Mouse (Mus musculus) layer of hippocampus, postnatal 14 days (tissue): ENCODE data around the gene Cmah. TPM values are rescaled to one million over a fixed set of nuclear protein-coding genes. Genes with fewer than 3 reads are reported as not detected.

Source experiments
- DNase-seq, 2 experiments: peaks; one replicate each; pipeline ENCODE4 v3.0.0; 2021 to 2022; ENCODE audit warnings: low spot score in 2 of 2, mixed read lengths in 1 of 2
- long read RNA-seq, 2 experiments: library from polyadenylated mRNA; stranded (forward); transcript quantifications; one replicate each; pipeline ENCODE4 v2.0.0; 2021
- total RNA-seq, 2 experiments: library from RNA; stranded (reverse); gene quantifications; 2 replicates each; pipeline ENCODE4 v1.2.3; 2021

The Cmah gene
- total RNA-seq: under 1 TPM; 0.41 to 0.62 TPM
- long read RNA-seq, experiment 1: 0 reads
- long read RNA-seq, experiment 2: 0 reads

- no peak for DNase-seq
These were observed at the start of gene Cmah for GRCm38 (mm10) chr13:24327201-24327600. Gene Cmah, plus strand, starts transcription at chr13:24327404.

GRCm38 (mm10) chr13:24279407-24279761 lies 47.8 kb upstream of the Cmah start:
- no peak for DNase-seq

DNA sequence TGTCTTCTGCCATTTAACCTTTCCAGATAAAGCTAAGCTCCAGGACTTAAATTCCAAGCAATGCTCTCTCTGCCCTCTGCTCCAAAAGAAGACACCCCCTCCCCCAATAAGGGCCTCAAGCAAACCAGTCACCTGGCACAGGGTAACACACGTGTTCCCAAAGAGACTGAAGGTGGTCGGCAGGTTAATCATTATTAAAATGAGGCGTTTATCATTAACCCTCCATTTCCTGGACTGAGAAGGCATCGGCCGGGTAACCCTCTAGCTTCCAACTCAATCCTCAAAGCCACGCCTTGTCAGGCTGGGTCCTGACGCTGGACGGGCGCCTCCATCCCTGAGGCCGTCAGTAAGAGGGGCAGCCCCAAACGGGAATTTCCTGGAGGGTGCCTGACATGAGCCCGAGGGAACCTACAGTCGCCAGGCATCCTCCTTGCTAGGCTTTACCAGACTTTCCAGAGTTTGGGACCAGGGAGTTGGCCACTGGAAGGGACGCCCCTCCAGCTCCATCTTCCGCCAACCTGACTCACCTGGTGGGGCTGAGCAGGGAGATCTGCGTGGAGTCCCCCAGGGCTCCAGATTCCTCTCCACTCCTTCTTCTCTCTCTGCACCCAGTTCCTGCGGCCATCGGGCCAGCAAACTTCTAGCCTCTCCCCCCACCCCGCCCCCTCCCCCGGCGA lies 47.3 kb upstream of the Cmah start:
- DNase-seq: no peak

GRCm38 (mm10) chr13:24280439-24281431 lies 46.5 kb upstream of the Cmah start, which contains the start of gene Carmil1:
Gene Carmil1, minus strand, starts transcription at chr13:24280795.
- DNase-seq: peak; percentile 89 to 91

DNA sequence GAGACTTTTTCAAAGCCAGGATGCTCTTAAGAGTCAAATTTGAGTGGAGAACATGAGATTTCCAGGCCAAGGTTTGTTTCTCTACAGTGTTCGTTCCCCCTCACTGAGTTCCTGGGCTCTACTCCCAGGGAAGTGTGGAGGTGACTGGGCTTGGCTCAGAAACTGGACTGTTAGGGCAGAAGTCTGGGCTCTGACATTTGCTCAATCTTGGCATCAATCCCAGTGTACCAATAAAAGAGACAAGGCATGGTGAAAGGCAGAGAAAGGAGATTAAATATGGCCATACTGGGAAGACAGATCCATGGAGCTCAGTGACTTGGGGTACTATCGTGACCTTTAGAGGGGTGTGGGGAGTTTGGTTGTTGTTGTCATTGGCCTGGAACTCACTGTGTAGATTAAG lies 39.8 kb upstream of the Cmah start:
- no peak for DNase-seq

GRCm38 (mm10) chr13:24297252-24297651 lies 30.0 kb upstream of the Cmah start:
- DNase-seq: peak in 1 of 2 experiments; percentile 52

GRCm38 (mm10) chr13:24305486-24305885 lies 21.7 kb upstream of the Cmah start:
- no peak for DNase-seq

GRCm38 (mm10) chr13:24306248-24306647 lies 21.0 kb upstream of the Cmah start:
- DNase-seq: no peak

DNA sequence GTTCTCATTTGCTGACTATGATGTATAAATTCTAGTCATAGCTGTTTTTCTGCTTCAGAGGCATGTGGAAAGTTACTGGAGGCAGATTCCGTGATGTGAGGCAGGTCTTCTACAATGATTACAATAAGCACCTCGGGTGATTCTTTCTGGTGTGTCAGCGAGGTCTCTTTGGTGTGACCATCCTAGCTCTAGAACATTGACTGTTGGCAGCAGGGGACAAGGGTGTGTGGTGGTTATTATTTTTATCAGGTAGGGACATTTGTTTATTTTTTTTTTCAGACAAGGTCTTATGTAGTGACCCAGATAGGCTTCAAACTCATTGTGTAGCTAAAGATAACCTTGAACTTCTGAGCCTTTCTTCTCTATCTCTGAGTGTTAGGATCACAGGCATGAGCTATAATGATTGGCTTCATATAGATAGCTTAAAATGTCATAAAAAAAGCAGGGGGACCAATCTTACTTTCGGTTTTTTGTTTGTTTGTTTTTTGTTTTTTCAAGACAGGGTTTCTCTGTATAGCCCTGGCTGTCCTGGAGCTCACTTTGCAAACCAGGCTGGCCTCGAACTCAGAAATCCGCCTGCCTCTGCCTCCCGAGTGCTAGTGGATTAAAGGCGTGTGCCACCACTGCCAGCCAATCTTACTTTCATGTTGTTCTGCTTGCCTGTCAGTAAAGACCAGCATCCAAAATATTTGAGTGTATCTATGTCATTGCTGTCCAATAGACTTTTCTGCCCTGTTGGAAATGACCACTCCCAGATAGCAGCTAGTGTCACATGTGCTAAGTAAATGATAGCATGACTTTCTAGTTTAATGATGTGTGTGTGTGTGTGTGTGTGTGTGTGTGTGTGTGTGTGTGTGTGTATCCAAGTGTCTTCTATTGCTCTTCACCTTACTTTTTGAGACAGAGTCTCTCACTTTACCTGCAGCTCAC lies 15.9 kb upstream of the Cmah start:
- no peak for DNase-seq

GRCm38 (mm10) chr13:24316563-24316962 lies 10.6 kb upstream of the Cmah start:
- DNase-seq: peak in 1 of 2 experiments; percentile 20

GRCm38 (mm10) chr13:24318618-24319017 lies 8.6 kb upstream of the Cmah start:
- DNase-seq: peak; percentile 26 to 50

DNA sequence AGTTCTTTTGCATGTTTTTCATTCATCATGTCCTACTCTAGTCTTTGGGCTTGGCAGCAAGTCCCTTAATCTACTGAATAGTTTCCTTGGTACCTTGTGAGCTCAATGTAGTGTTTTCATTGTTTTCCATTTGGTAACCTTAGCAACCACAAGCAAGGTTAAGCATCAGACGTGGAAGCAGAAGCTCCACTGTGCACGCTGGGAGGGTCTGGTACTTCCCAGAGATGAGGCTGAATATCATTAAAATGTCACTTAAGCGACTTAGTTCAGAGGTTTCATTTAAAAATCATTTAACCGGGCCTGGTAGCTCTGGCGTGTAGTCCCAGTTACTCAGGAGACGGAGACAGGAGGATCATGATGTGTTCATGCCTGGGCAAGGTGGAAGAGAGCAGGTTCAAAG lies 5.9 kb upstream of the Cmah start:
- DNase-seq: no peak

DNA sequence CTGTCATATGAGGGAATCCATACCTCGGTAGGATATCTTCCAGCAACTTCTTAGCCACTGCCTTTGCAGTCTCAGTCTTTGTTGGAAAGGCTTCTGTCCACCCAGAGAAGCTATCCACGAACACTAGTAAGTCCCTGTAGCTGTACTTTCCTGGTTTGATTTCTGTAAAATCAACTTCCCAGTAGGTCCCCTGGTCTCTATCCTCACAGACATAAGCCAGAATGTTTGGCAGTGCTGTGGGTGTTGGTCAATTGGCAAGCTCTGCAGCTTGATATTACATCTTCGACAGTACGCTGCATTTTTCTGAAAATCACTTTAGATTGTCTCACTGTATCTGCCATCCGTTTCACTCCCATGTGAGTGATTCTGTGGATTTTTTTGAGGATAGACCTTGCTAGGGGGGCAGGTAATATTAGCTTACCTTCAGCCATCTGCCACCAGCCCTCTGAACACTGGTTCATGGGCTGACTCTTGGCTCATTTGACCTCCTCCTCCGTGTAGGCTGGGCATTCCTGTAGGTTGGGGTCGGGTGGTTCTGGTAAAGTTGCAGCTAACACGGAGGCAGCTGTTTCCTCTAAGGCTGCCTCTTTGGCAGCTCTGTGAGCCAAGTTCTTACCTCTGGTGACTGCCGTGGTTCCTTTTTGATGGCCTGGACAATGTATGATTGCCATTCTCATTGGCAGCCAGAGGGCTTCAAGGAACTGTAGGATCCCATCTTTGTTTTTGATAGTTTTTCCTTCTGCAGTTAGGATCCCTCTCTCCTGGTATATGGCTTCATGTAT lies 1.0 kb downstream of the Cmah start:
- no peak for DNase-seq

GRCm38 (mm10) chr13:24330128-24330527 lies 2.9 kb downstream of the Cmah start:
- no peak for DNase-seq

DNA sequence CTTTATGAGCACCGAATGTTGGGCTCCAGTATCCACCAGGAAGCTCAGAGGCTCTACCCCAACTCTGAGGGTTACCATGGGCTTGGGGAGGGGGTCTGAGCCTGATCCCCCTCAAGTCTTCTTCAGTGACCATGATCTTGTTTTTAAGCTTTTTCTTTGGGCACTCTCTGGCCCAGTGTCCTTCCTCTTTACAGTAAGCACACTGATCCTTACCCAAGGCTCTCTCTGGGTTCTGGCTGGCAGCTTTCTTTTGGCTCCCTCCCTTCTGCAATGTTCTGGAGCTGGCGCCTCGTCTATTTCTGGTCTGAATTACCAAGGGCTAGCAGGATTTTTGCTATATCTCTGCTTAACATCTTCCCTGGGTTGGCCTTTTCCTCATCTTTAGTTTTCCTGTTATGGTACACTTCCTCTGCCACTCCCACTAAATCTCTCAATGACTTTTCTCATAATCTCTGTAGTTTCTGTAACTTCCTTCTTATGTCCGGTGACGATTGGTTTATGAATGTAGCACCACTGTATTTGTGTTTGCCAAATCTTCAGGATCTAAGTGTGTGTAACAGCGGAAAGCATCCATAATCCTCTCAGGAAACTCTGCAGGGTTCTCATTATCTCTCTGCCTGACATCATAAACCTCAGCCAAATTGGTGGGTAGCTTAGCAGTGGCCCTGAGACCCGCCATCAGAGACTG lies 3.8 kb downstream of the Cmah start:
- DNase-seq: no peak

DNA sequence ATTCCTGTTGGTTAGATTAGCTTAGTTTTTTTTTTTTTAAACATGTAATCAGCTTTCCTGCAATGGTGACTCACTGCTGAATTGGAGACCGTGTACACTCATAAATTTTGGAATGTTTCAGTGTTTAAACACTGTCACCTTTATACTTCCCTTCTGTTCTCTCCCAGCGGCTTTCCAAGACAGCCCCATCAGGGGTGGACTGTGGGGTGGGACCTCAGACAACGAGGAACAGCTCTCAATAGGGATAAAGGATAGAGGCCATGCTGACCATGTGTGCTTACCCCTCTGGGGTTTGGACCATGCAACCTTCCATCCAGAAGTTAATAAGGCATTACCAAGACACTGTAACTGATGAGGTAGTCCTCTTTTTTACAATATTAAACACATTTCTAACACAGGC lies 5.3 kb downstream of the Cmah start:
- no peak for DNase-seq

DNA sequence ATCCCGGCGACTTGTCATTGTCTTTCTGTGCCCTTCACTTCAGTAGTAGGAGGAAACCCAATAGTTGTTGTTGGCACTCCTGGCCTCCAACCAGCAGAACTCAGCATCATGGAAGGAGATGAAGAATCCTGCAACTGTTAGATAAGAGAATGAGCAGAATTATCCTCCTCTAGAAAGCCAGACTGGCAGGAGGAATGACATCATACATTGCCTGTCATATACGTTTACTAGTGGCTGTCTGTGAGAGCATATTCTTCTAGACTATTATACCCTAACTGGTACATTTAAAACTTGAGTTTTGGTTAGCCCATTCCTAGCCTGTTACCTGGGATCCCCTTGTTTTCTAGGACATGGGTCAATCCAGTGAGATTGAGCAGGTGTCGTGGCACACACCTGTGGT lies 9.6 kb downstream of the Cmah start:
- no peak for DNase-seq

DNA sequence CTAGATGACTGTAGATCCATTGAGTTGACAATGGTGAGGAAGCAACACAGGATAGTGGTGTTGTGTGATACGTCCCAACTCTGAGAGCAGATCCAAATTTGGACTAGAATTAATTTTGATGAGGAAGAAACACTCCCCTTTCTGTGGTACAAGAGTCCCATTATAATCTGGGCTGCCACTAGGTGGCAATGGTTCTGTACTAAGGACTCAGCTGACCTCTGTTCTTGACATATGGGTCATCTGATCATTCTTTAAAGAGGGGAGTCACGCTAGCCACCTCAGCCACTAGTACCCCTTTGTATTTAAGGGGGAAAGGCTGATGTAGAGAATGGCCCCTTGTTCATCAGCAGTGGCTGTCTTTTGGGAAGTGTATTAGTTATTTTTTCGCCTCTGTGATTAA lies 10.7 kb downstream of the Cmah start:
- no peak for DNase-seq

DNA sequence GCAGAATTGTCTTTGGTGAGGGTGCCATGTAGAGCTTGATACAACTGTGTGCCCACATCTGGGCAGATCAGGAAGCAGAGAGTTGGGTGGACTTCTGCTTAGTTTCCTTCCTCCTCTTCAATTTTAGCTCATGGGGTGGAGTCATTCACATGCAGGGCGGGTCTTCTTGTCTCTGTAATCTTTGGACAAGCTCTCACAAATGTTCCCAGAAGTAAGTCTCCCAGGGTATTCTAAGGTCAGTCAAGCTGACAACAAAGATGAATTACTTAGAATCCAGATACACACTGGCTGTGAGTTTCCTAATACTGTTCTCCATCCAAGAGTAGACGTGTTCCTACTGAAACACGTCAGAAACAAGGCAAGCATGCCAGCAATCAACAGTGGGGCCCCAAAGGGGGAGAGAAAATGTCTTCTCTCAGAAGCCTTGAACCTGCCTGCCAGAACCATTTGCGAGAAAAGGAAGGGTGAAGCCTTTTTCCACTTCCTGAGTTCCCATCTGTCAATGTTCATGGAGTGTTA lies 11.2 kb downstream of the Cmah start:
- no peak for DNase-seq
